Mouse (Mus musculus): ENCODE results near the gene Lalba.
A peak's percentile ranks its signal among the peaks of the same experiment; 100 is the strongest.

GRCm38 (mm10) chr15:98511386-98511928, 28.9 kb upstream of the Lalba start:
- no peak for TF ChIP-seq MEF2A (IDR thresholded peaks at IDR 0.05; ENCODE audit: extremely low read depth, insufficient replicate concordance, low read depth, low read length, poor library complexity, severe bottlenecking)
- TF ChIP-seq GATA1 (IDR thresholded peaks at IDR 0.05; ENCODE audit: low read depth, low read length) = peak; percentile 36; the same call in 1 of the 2 replicates
- TF ChIP-seq POLR2AphosphoS5 (IDR thresholded peaks at IDR 0.05; ENCODE audit: borderline replicate concordance, low read depth, low read length) = peak; percentile 75; the same call in 1 of the 2 replicates
- TF ChIP-seq USF2 (IDR thresholded peaks at IDR 0.05; ENCODE audit: borderline replicate concordance in 1 of 2, insufficient read depth in 1 of 2, low read depth in 1 of 2, low read length in 2 of 2) = no peak
- peak; percentile 53 to 94 for TF ChIP-seq POLR2A (IDR thresholded peaks at IDR 0.05; ENCODE audit: control insufficient read depth in 1 of 2, insufficient read depth in 1 of 2, low read depth in 1 of 2, low read length in 2 of 2, poor library complexity in 1 of 2)
- no peak for TF ChIP-seq TAL1 (IDR thresholded peaks at IDR 0.05; ENCODE audit: low read length)
- TF ChIP-seq UBTF (IDR thresholded peaks at IDR 0.05; ENCODE audit: borderline replicate concordance, insufficient read depth, low read depth, low read length) = 0 out of 2 replicates have a peak, but pooled peaks have one; percentile 75
- no peak; the same call in 1 of the 2 replicates for TF ChIP-seq USF1 (IDR thresholded peaks at IDR 0.05; ENCODE audit: low read depth, low read length)
- peak; percentile 16; the same call in 1 of the 2 replicates for TF ChIP-seq RCOR1 (IDR thresholded peaks at IDR 0.05; ENCODE audit: low read depth, low read length)
- no peak for TF ChIP-seq ZC3H11A (IDR thresholded peaks at IDR 0.05; ENCODE audit: low read depth, low read length)
- no peak for TF ChIP-seq CTCF (IDR thresholded peaks at IDR 0.05 in 2 of 3, conservative IDR thresholded peaks at IDR 0.05 in 1 of 3; ENCODE audit: control insufficient read depth in 1 of 3, insufficient read depth in 1 of 3, low read depth in 2 of 3, low read length in 3 of 3, poor library complexity in 1 of 3, severe bottlenecking in 1 of 3)
- peak; percentile 40; the same call in 1 of the 2 replicates for TF ChIP-seq CHD1 (IDR thresholded peaks at IDR 0.05; ENCODE audit: low read depth, low read length)
- no peak for TF ChIP-seq KAT2A (conservative IDR thresholded peaks at IDR 0.05; ENCODE audit: low read depth, low read length)
